Mouse (Mus musculus) megakaryocyte-erythroid progenitor cell, adult 5-6 weeks (primary cell): ENCODE data around the gene S100a6. TPM values are rescaled to one million over a fixed set of nuclear protein-coding genes. Genes with fewer than 3 reads are reported as not detected.

Source experiments
- ATAC-seq: replicated peaks from 2 replicates; pipeline ENCODE4 v1.8.0; 2016; ENCODE audit warnings: mild to moderate bottlenecking, inconsistent platforms; ENCODE audit not compliant: severe bottlenecking, poor library complexity, low FRiP score, low TSS enrichment
- total RNA-seq, 2 experiments: library from RNA; stranded (forward) in 1 of 2; stranded (reverse) in 1 of 2; fragments of 200-1000, 215-1000 nt in 1 of 2; fragments of >200 nt in 1 of 2; fragmentation: Nextera tagmentation in 1 of 2; gene quantifications; 2 replicates each; pipeline ENCODE4 v1.2.3; 2014 to 2017

Gene S100a6
- total RNA-seq, 2 experiments from 2014 or later, result 0.94 to 21.9 TPM

GRCm38 (mm10) chr3:90664219-90664618, 51.5 kb downstream of the S100a6 start:
- ATAC-seq, result peak; percentile 65

- no peak for ATAC-seq
Measured at GRCm38 (mm10) chr3:90668846-90669245, 56.2 kb downstream of the S100a6 start, which contains the start of gene S100a8. Gene S100a8 (plus strand): TSS chr3:90668978.

Other genes with a start within 250 kb of the S100a6 start
- 1.7 and 7.3 TPM in 2 replicates for gene Slc27a3, start 222.9 kb upstream of the S100a6 start, total RNA-seq (2014; fragmentation: Nextera tagmentation)
- 0.28 and 0.72 TPM in 2 replicates for gene Slc27a3, start 222.9 kb upstream of the S100a6 start, total RNA-seq (2017)
- 39.0 and 39.3 TPM in 2 replicates for gene Ints3, start 179.3 kb upstream of the S100a6 start, total RNA-seq (2014; fragmentation: Nextera tagmentation)
- 16.4 and 23.2 TPM in 2 replicates for gene Ints3, start 179.3 kb upstream of the S100a6 start, total RNA-seq (2017)
- gene Npr1, start 147.0 kb upstream of the S100a6 start, total RNA-seq (2014; fragmentation: Nextera tagmentation), result 0.22 TPM in 1 of 2 replicates, not detected in the other
- gene Npr1, start 147.0 kb upstream of the S100a6 start, total RNA-seq (2017), result not detected in 2 replicates
- gene Ilf2, start 136.8 kb upstream of the S100a6 start, total RNA-seq (2014; fragmentation: Nextera tagmentation), result 113 and 117 TPM in 2 replicates
- gene Ilf2, start 136.8 kb upstream of the S100a6 start, total RNA-seq (2017), result 236 and 240 TPM in 2 replicates
- gene Snapin, start 121.8 kb upstream of the S100a6 start, total RNA-seq (2014; fragmentation: Nextera tagmentation), result 37.0 and 38.1 TPM in 2 replicates
- 19.5 and 48.6 TPM in 2 replicates for gene Snapin, start 121.8 kb upstream of the S100a6 start, total RNA-seq (2017)
- 122 and 154 TPM in 2 replicates for gene Chtop, start 103.4 kb upstream of the S100a6 start, total RNA-seq (2014; fragmentation: Nextera tagmentation)
- 118 and 119 TPM in 2 replicates for gene Chtop, start 103.4 kb upstream of the S100a6 start, total RNA-seq (2017)
- gene S100a1, start 98.5 kb upstream of the S100a6 start, total RNA-seq (2014; fragmentation: Nextera tagmentation), result 27.2 and 33.2 TPM in 2 replicates
- gene S100a1, start 98.5 kb upstream of the S100a6 start, total RNA-seq (2017), result 55.0 and 57.4 TPM in 2 replicates
- gene S100a13, start 98.4 kb upstream of the S100a6 start, total RNA-seq (2014; fragmentation: Nextera tagmentation), result 14.8 and 33.6 TPM in 2 replicates
- 36.2 and 58.0 TPM in 2 replicates for gene S100a13, start 98.4 kb upstream of the S100a6 start, total RNA-seq (2017)
- not detected in 2 replicates for gene S100a14, start 86.0 kb upstream of the S100a6 start, total RNA-seq (2014; fragmentation: Nextera tagmentation)
- gene S100a14, start 86.0 kb upstream of the S100a6 start, total RNA-seq (2017), result 4.1 TPM in 1 of 2 replicates, not detected in the other
- gene S100a16, start 75.6 kb upstream of the S100a6 start, total RNA-seq (2014; fragmentation: Nextera tagmentation), result not detected in 2 replicates
- not detected in 2 replicates for gene S100a16, start 75.6 kb upstream of the S100a6 start, total RNA-seq (2017)
- gene S100a3, start 52.3 kb upstream of the S100a6 start, total RNA-seq (2014; fragmentation: Nextera tagmentation), result not detected in 2 replicates
- not detected in 2 replicates for gene S100a3, start 52.3 kb upstream of the S100a6 start, total RNA-seq (2017)
- not detected in 2 replicates for gene S100a2, start 22.6 kb upstream of the S100a6 start, total RNA-seq (2014; fragmentation: Nextera tagmentation)
- gene S100a2, start 22.6 kb upstream of the S100a6 start, total RNA-seq (2017), result not detected in 2 replicates
- gene Gm42674, start 11.0 kb upstream of the S100a6 start, total RNA-seq (2014; fragmentation: Nextera tagmentation), result not detected in 2 replicates
- not detected in 2 replicates for gene Gm42674, start 11.0 kb upstream of the S100a6 start, total RNA-seq (2017)
- 3.8 TPM in 1 of 2 replicates, not detected in the other for gene S100a4, start 9.1 kb upstream of the S100a6 start, total RNA-seq (2014; fragmentation: Nextera tagmentation)
- gene S100a4, start 9.1 kb upstream of the S100a6 start, total RNA-seq (2017), result 6.7 and 23.6 TPM in 2 replicates
- gene S100a5, start 4.4 kb upstream of the S100a6 start, total RNA-seq (2014; fragmentation: Nextera tagmentation), result not detected in 2 replicates
- not detected in 2 replicates for gene S100a5, start 4.4 kb upstream of the S100a6 start, total RNA-seq (2017)
- not detected in 2 replicates for gene S100a7a, start 41.1 kb downstream of the S100a6 start, total RNA-seq (2014; fragmentation: Nextera tagmentation)
- not detected in 2 replicates for gene S100a7a, start 41.1 kb downstream of the S100a6 start, total RNA-seq (2017)
- gene S100a8, start 56.1 kb downstream of the S100a6 start, total RNA-seq (2014; fragmentation: Nextera tagmentation), result 8.8 and 1,388 TPM in 2 replicates
- 75.2 and 207 TPM in 2 replicates for gene S100a8, start 56.1 kb downstream of the S100a6 start, total RNA-seq (2017)
- 1.1 and 1,636 TPM in 2 replicates for gene S100a9, start 82.8 kb downstream of the S100a6 start, total RNA-seq (2014; fragmentation: Nextera tagmentation)
- gene S100a9, start 82.8 kb downstream of the S100a6 start, total RNA-seq (2017), result 59.5 and 143 TPM in 2 replicates
- gene Pglyrp4, start 114.0 kb downstream of the S100a6 start, total RNA-seq (2014; fragmentation: Nextera tagmentation), result not detected in 2 replicates
- not detected in 2 replicates for gene Pglyrp4, start 114.0 kb downstream of the S100a6 start, total RNA-seq (2017)
- gene Gm5849, start 165.0 kb downstream of the S100a6 start, total RNA-seq (2014; fragmentation: Nextera tagmentation), result not detected in 2 replicates
- gene Gm5849, start 165.0 kb downstream of the S100a6 start, total RNA-seq (2017), result not detected in 2 replicates